Mouse (Mus musculus): ENCODE measurements at regions not wholly inside any gene's neighbourhood (a gene's known extent, or its start where the extent isn't known, plus 50 kb on each side); places are given as distances from the start of the nearest gene placed in this dataset.

- no peak for DNase-seq (ENCODE audit: low spot score in 2 of 2)
These were observed 380.4 kb upstream of the Crim1 start for GRCm38 (mm10) chr17:77819698-77820097.

- no peak for DNase-seq (ENCODE audit: low spot score in 2 of 2)
These were observed 356.1 kb upstream of the Crim1 start for GRCm38 (mm10) chr17:77843949-77844348.

- no peak for DNase-seq (ENCODE audit: low spot score in 2 of 2)
These were observed 325.6 kb upstream of the Crim1 start for GRCm38 (mm10) chr17:77874497-77874896.

GRCm38 (mm10) chr17:77877016-77877415 is 323.0 kb upstream of the Crim1 start:
- DNase-seq (ENCODE audit: low spot score in 2 of 2), result no peak

GRCm38 (mm10) chr17:77885150-77885549 is 314.9 kb upstream of the Crim1 start:
- DNase-seq (ENCODE audit: low spot score in 2 of 2), result no peak

GRCm38 (mm10) chr17:77889147-77889546 is 310.9 kb upstream of the Crim1 start:
- DNase-seq (ENCODE audit: low spot score in 2 of 2), result peak in 1 of 2 experiments; percentile 56

- DNase-seq (ENCODE audit: low spot score in 2 of 2), result no peak
These were observed 295.6 kb upstream of the Crim1 start for GRCm38 (mm10) chr17:77904412-77904811.

GRCm38 (mm10) chr17:77913962-77914450 is 286.0 kb upstream of the Crim1 start:
- DNase-seq (ENCODE audit: low spot score in 2 of 2), result no peak

GRCm38 (mm10) chr17:77930253-77930652 is 269.8 kb upstream of the Crim1 start:
- DNase-seq (ENCODE audit: low spot score in 2 of 2), result no peak

GRCm38 (mm10) chr17:77930967-77931591 is 269.0 kb upstream of the Crim1 start:
- no peak for DNase-seq (ENCODE audit: low spot score in 2 of 2)

- no peak for DNase-seq (ENCODE audit: low spot score in 2 of 2)
These were observed 266.9 kb upstream of the Crim1 start for GRCm38 (mm10) chr17:77933192-77933591.

- DNase-seq (ENCODE audit: low spot score in 2 of 2), result no peak
These were observed 242.0 kb upstream of the Crim1 start for GRCm38 (mm10) chr17:77958048-77958447.

GRCm38 (mm10) chr17:77961296-77961695 is 238.8 kb upstream of the Crim1 start:
- no peak for DNase-seq (ENCODE audit: low spot score in 2 of 2)

- no peak for DNase-seq (ENCODE audit: low spot score in 2 of 2)
These were observed 236.7 kb upstream of the Crim1 start for GRCm38 (mm10) chr17:77963358-77963757.

GRCm38 (mm10) chr17:77968510-77968909 is 231.5 kb upstream of the Crim1 start:
- DNase-seq (ENCODE audit: low spot score in 2 of 2), result no peak

- no peak for DNase-seq (ENCODE audit: low spot score in 2 of 2)
These were observed 230.9 kb upstream of the Crim1 start for GRCm38 (mm10) chr17:77969187-77969586.

Data from left cerebral cortex, adult 8-10 months (tissue).